Mouse (Mus musculus): ENCODE results near the gene Rims1.

GRCm38 (mm10) chr1:22694514-22694913 lies 111.3 kb downstream of the Rims1 start:
- TF ChIP-seq CTCF (IDR thresholded peaks at IDR 0.05; ENCODE audit: low read depth) (no peak), EP300 (optimal IDR thresholded peaks at IDR 0.05) (no peak)

All from stomach, postnatal 0 days (tissue).